ENCODE assay signal across 8 mouse cellular contexts in the genomic region with DNA sequence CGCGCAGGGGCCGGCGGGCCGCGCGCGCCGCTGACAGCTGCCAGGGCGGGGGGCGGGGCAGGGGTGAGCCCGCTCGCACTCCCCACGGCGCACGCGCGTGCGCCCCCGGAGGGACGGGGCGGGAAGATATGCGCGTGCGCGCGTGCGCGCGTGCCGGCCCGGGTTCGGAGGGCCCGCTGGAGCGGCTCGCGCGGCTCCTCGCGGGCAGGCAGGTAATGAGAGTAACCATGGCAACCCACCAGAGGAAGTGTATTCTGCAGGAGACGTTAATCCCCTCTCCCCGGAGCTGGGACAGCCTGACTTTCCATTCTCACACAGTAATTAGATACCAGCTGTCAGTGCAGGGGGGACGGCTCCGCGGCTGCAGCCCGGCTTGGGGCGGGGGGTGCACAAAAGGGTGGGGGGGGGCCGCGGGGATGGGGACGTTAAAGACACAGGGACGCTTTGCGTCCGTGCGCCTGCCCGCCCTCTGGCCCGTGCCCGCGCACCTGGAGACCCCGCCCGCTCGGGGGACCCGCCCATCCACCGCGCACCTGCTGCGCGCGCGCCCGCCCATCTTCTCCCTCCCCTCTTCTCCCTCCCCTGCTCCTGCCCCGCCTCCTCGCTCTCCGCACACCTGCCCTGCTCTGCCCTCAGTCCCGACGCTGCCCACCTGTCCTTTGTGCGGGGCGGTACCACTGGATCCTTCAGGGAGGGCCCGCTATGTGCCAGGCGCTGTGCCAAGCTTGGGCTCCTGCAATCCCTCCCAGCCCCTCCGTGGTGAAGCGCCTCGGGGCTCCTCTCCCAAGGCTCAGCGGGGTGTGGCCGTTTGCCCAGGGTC. TPM values are rescaled to one million over a fixed set of nuclear protein-coding genes. Genes with fewer than 3 reads are reported as not detected.
DNase-seq lines count a peak whose midpoint lies in the region; ATAC-seq and TF ChIP-seq lines count a peak whose summit lies in the region.

A gene (plus strand): TSS at position 218 of the 820 bp plus-strand sequence.

- H3K9me3 ChIP-seq in forebrain, embryonic 14.5 days (replicated peaks; ENCODE audit: control insufficient read depth, low read length) = no peaks in the 10 kb centered on the region
- H3K9me3 ChIP-seq in hindbrain, embryonic 12.5 days (replicated peaks) = no peaks in the 10 kb centered on the region

- TF ChIP-seq CTCF in Patski (IDR thresholded peaks at IDR 0.05) = no peak

- DNase-seq in Patski (ENCODE audit: low read depth, low spot score) = peak; percentile 43
- peak; percentile 89 for DNase-seq in cerebellum, adult 11-12 months
- peak; percentile 96 for DNase-seq in forebrain, embryonic 14.5 days (ENCODE audit: low spot score)
- DNase-seq in layer of hippocampus, postnatal 25 days (ENCODE audit: extremely low spot score in 1 of 2, low spot score in 1 of 2) = peak; percentile 63 to 67
- peak; percentile 62 for DNase-seq in lung, postnatal 36 days
- peak; percentile 71 to 73 for DNase-seq in right cerebral cortex, adult 2 months (ENCODE audit: low spot score in 2 of 2)
- peak; percentile 81 for DNase-seq in urinary bladder, postnatal 14 days (ENCODE audit: low spot score)

- in situ Hi-C loops in Patski (cut with MboI; ENCODE audit: low pct_unique_long_range_greater_than_20kb) = no loop called here

- ATAC-seq in Patski = peak; percentile 18
- ATAC-seq in forebrain, embryonic 14.5 days = peak; percentile 86
- ATAC-seq in hindbrain, embryonic 12.5 days (ENCODE audit: low FRiP score) = peak; percentile 87

- H3K4me3 ChIP-seq in forebrain, embryonic 14.5 days (ENCODE audit: low read depth, low read length) = peak within 1 kb of the TSS; percentile 53
- peak within 1 kb of the TSS; percentile 57 for H3K4me3 ChIP-seq in hindbrain, embryonic 12.5 days

- under 1% methylated on average over 47 of the region's 83 CpGs for WGBS in forebrain, embryonic 14.5 days
- WGBS in hindbrain, embryonic 12.5 days = under 1% methylated on average over 59 of the region's 83 CpGs

- H3K9ac ChIP-seq in forebrain, embryonic 14.5 days (ENCODE audit: low read length) = peak within 1 kb of the TSS; percentile 77
- peak within 1 kb of the TSS; percentile 74 for H3K9ac ChIP-seq in hindbrain, embryonic 12.5 days

- CTCF ChIA-PET in Patski (lab: Charles Lee) = interaction anchor here (1.3 kb wide), 1 partner anchor 14 kb away, joined by 5 read pairs; no protein-coding TSS in a partner anchor

- peak within 1 kb of the TSS; percentile 95 for H3K27ac ChIP-seq in forebrain, embryonic 14.5 days (ENCODE audit: low read depth, low read length)
- H3K27ac ChIP-seq in hindbrain, embryonic 12.5 days = peak within 1 kb of the TSS; percentile 94

- no peaks in the 10 kb centered on the region for H3K27me3 ChIP-seq in Patski
- H3K27me3 ChIP-seq in forebrain, embryonic 14.5 days (replicated peaks; ENCODE audit: control insufficient read depth, insufficient read depth, low read length) = no peaks in the 10 kb centered on the region
- peaks cover 39% of the 10 kb centered on the region for H3K27me3 ChIP-seq in hindbrain, embryonic 12.5 days

- H3K4me2 ChIP-seq in forebrain, embryonic 14.5 days (ENCODE audit: low read length) = peak within 1 kb of the TSS; percentile 92
- H3K4me2 ChIP-seq in hindbrain, embryonic 12.5 days (replicated peaks) = peak within 1 kb of the TSS; percentile 94

- POLR2A ChIA-PET in Patski (lab: Charles Lee) = no interaction called here

- no peaks in the 10 kb centered on the region for H3K36me3 ChIP-seq in forebrain, embryonic 14.5 days (ENCODE audit: control insufficient read depth, insufficient read depth, low read length)
- no peaks in the 10 kb centered on the region for H3K36me3 ChIP-seq in hindbrain, embryonic 12.5 days

- peaks cover 49% of the 10 kb centered on the region for H3K4me1 ChIP-seq in forebrain, embryonic 14.5 days (ENCODE audit: control insufficient read depth, insufficient read depth, low read length)
- peaks cover 62% of the 10 kb centered on the region for H3K4me1 ChIP-seq in hindbrain, embryonic 12.5 days

RNA-seq across cellular contexts. Expression of the gene that starts here (rescaled TPM):
- polyA plus RNA-seq in Patski (2021) = not detected
- polyA plus RNA-seq in forebrain, embryonic 14.5 days (2014; fragmentation: Nextera tagmentation; extraction: Ambion mirVana) = not detected in 2 replicates
- not detected in 2 replicates for polyA plus RNA-seq in hindbrain, embryonic 12.5 days (2016; fragmentation: Nextera tagmentation; extraction: Ambion mirVana)
- total RNA-seq in layer of hippocampus, postnatal 25 days (2021) = not detected

Comparison
In these comparisons a context has a peak if more than half of its experiments do, and no peak if none do; other contexts are left out.
1. Peak in every context shown above with its lines: DNase-seq, ATAC-seq, H3K4me3 ChIP-seq and H3K27ac ChIP-seq.
2. Peak in DNase-seq and ATAC-seq in Patski; RNA of the gene not detected or under 1 TPM.
3. Peak in DNase-seq, ATAC-seq, H3K4me3 ChIP-seq, H3K27ac ChIP-seq, H3K9ac ChIP-seq and H3K4me2 ChIP-seq in forebrain, embryonic 14.5 days; RNA of the gene not detected or under 1 TPM.
4. Peak in ATAC-seq, H3K4me3 ChIP-seq, H3K27ac ChIP-seq, H3K9ac ChIP-seq and H3K4me2 ChIP-seq in hindbrain, embryonic 12.5 days; RNA of the gene not detected or under 1 TPM.
5. Peak in DNase-seq in layer of hippocampus, postnatal 25 days; RNA of the gene not detected or under 1 TPM.
6. ATAC-seq: peak in every context shown above with its lines; median percentile 87 in hindbrain, embryonic 12.5 days; 86 in forebrain, embryonic 14.5 days; 18 in Patski.
7. DNase-seq: peak in every context shown above with its lines; median percentile 96 in forebrain, embryonic 14.5 days; 89 in cerebellum, adult 11-12 months; 81 in urinary bladder, postnatal 14 days; 72 in right cerebral cortex, adult 2 months; 65 in layer of hippocampus, postnatal 25 days; 62 in lung, postnatal 36 days; 43 in Patski.